Comparison of ENCODE assay signal across 8 mouse cellular contexts in the genomic region with DNA sequence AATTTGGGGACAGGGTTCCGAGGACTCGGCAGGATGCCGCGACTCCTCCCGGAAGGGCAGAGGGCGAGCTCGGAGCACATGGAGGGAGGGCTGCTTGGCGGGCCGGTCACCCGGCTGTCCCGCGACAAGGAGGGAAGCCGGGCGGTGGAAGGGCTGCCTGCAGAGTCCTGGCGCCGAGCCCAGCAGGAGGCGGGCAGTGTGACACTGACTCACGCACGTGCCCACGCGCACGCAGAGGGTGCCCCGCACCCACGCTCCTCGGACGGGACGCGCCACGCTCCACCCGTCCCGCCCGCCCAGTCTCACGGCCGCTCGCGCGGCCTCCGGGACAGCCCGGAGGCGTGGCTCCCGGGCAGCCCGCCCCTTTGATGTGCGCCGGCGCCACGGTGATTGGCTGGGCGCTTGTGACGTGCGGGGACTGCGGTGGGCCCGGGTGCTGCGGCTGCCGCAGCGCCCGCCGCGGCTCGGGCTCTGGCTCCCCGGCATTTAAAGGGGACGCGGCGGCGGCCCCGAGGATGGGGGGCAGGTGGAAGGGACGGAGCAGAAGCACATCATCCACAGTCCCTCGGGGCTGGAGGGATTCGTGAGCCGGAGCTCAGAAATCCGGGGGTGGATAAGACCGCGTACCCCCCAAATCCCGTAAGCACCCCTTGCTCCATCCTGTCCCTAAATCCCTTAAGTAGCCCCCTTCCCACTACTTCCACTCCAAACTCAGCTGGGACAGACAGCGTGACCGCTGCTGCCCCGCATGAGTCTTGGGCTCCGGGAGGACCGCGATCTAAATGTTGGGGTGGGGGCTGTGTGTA. TPM values are rescaled to one million over a fixed set of nuclear protein-coding genes. Genes with fewer than 3 reads are reported as not detected.
A peak's percentile ranks its signal among the peaks of the same experiment; 100 is the strongest.
DNase-seq lines count a peak whose midpoint lies in the region; ATAC-seq and TF ChIP-seq lines count a peak whose summit lies in the region.

TSS of gene Phospho1 (plus strand) at position 429 of the 806 bp plus-strand sequence.

- no peak within 1 kb of the TSS for H3K27ac ChIP-seq in bone marrow macrophage, adult 2 months (ENCODE audit: insufficient read depth, low read depth, low read length)
- no peak within 1 kb of the TSS for H3K27ac ChIP-seq in embryonic fibroblast, embryonic 13.5 days (ENCODE audit: insufficient read depth, low read length)
- H3K27ac ChIP-seq in heart, embryonic 10.5 days, result peak within 1 kb of the TSS; percentile 92
- no peak within 1 kb of the TSS for H3K27ac ChIP-seq in kidney, embryonic 16.5 days (ENCODE audit: low read length)
- H3K27ac ChIP-seq in liver, embryonic 12.5 days, result peak within 1 kb of the TSS; percentile 86
- H3K27ac ChIP-seq in stomach, embryonic 15.5 days, result peak within 1 kb of the TSS; percentile 48; the same call in 1 of the 2 replicates

- TF ChIP-seq POLR2A in bone marrow macrophage, adult 2 months (IDR thresholded peaks at IDR 0.05; ENCODE audit: borderline replicate concordance, low read depth, low read length), result no peak
- peak; percentile 75 for TF ChIP-seq POLR2A in embryonic fibroblast, embryonic 13.5 days (IDR thresholded peaks at IDR 0.05; ENCODE audit: low read depth, low read length)

- peaks cover 58% of the 10 kb centered on the region for H3K27me3 ChIP-seq in heart, embryonic 10.5 days (ENCODE audit: insufficient read depth, poor library complexity, severe bottlenecking)
- H3K27me3 ChIP-seq in kidney, embryonic 16.5 days (ENCODE audit: insufficient read depth, low read length), result peaks cover 41% of the 10 kb centered on the region
- H3K27me3 ChIP-seq in liver, embryonic 12.5 days (replicated peaks), result peaks cover 45% of the 10 kb centered on the region
- H3K27me3 ChIP-seq in stomach, embryonic 15.5 days (replicated peaks), result peaks cover 33% of the 10 kb centered on the region

- peak within 1 kb of the TSS; percentile 98 for H3K4me2 ChIP-seq in kidney, embryonic 16.5 days (replicated peaks; ENCODE audit: low read depth, low read length)
- peak within 1 kb of the TSS; percentile 96 for H3K4me2 ChIP-seq in liver, embryonic 12.5 days
- peak within 1 kb of the TSS; percentile 97 for H3K4me2 ChIP-seq in stomach, embryonic 15.5 days

- H3K36me3 ChIP-seq in heart, embryonic 10.5 days, result no peaks in the 10 kb centered on the region
- no peaks in the 10 kb centered on the region for H3K36me3 ChIP-seq in kidney, embryonic 16.5 days (ENCODE audit: insufficient read depth, low read length)
- H3K36me3 ChIP-seq in liver, embryonic 12.5 days, result no peaks in the 10 kb centered on the region
- no peaks in the 10 kb centered on the region for H3K36me3 ChIP-seq in stomach, embryonic 15.5 days

- peak; percentile 82 for DNase-seq in B cell, adult 2 months
- DNase-seq in heart, embryonic 10.5 days (ENCODE audit: low spot score), result peak; percentile 95
- DNase-seq in natural killer cell, adult 2 months (ENCODE audit: low spot score in 2 of 2), result peak; percentile 79 to 81

- peak within 1 kb of the TSS; percentile 77 for H3K9ac ChIP-seq in kidney, embryonic 16.5 days (replicated peaks; ENCODE audit: low read length)
- peak within 1 kb of the TSS; percentile 93 for H3K9ac ChIP-seq in liver, embryonic 12.5 days
- peak within 1 kb of the TSS; percentile 63; the same call in 1 of the 2 replicates for H3K9ac ChIP-seq in stomach, embryonic 15.5 days

- H3K4me1 ChIP-seq in bone marrow macrophage, adult 2 months (ENCODE audit: control insufficient read depth, insufficient read depth, low read length), result peaks cover 12% of the 10 kb centered on the region
- no peaks in the 10 kb centered on the region for H3K4me1 ChIP-seq in embryonic fibroblast, embryonic 13.5 days (ENCODE audit: control insufficient read depth, insufficient read depth, low read length)
- peaks cover 25% of the 10 kb centered on the region for H3K4me1 ChIP-seq in heart, embryonic 10.5 days
- peaks cover 14% of the 10 kb centered on the region for H3K4me1 ChIP-seq in kidney, embryonic 16.5 days (ENCODE audit: insufficient read depth, low read length)
- peaks cover 68% of the 10 kb centered on the region for H3K4me1 ChIP-seq in liver, embryonic 12.5 days
- H3K4me1 ChIP-seq in stomach, embryonic 15.5 days, result 0 out of 2 replicates have a peak, but pooled peaks cover 9% of the 10 kb centered on the region

- H3K9me3 ChIP-seq in heart, embryonic 10.5 days, result no peaks in the 10 kb centered on the region
- no peaks in the 10 kb centered on the region for H3K9me3 ChIP-seq in kidney, embryonic 16.5 days (ENCODE audit: low read length)
- no peaks in the 10 kb centered on the region for H3K9me3 ChIP-seq in liver, embryonic 12.5 days (replicated peaks)
- H3K9me3 ChIP-seq in stomach, embryonic 15.5 days, result no peaks in the 10 kb centered on the region

- H3K4me3 ChIP-seq in bone marrow macrophage, adult 2 months (ENCODE audit: insufficient read depth, low read length), result peak within 1 kb of the TSS; percentile 78
- H3K4me3 ChIP-seq in embryonic fibroblast, embryonic 13.5 days (ENCODE audit: insufficient read depth, low read length), result peak within 1 kb of the TSS; percentile 58
- H3K4me3 ChIP-seq in heart, embryonic 10.5 days, result peak within 1 kb of the TSS; percentile 82
- peak within 1 kb of the TSS; percentile 68 for H3K4me3 ChIP-seq in kidney, embryonic 16.5 days (ENCODE audit: low read length)
- peak within 1 kb of the TSS; percentile 74 for H3K4me3 ChIP-seq in liver, embryonic 12.5 days
- peak within 1 kb of the TSS; percentile 69 for H3K4me3 ChIP-seq in stomach, embryonic 15.5 days (replicated peaks)

- no peak for TF ChIP-seq CTCF in bone marrow macrophage, adult 2 months (IDR thresholded peaks at IDR 0.05; ENCODE audit: low read depth, low read length)
- TF ChIP-seq CTCF in embryonic fibroblast, embryonic 13.5 days (IDR thresholded peaks at IDR 0.05; ENCODE audit: borderline replicate concordance, insufficient read depth, low read length), result no peak

- peak; percentile 96 for ATAC-seq in kidney, embryonic 16.5 days (ENCODE audit: low FRiP score, low TSS enrichment)
- ATAC-seq in liver, embryonic 12.5 days, result peak; percentile 95
- ATAC-seq in stomach, embryonic 15.5 days (ENCODE audit: insufficient read depth, low FRiP score, low read depth), result peak; percentile 95

- under 1% methylated on average over 78 of the region's 78 CpGs for WGBS in heart, embryonic 10.5 days
- WGBS in kidney, embryonic 16.5 days, result under 1% methylated on average over 77 of the region's 78 CpGs
- WGBS in liver, embryonic 12.5 days (ENCODE audit: insufficient replicate concordance), result under 1% methylated on average over 78 of the region's 78 CpGs
- under 1% methylated on average over 75 of the region's 78 CpGs for WGBS in stomach, embryonic 15.5 days

RNA-seq across cellular contexts. Expression of gene Phospho1, which starts in this region (rescaled TPM):
- 7.4 and 9.4 TPM in 2 replicates for polyA plus RNA-seq in bone marrow macrophage, adult 2 months (2012; ENCODE audit: insufficient read depth, insufficient read length, missing spikeins)
- 5.5 TPM in 2 replicates for polyA plus RNA-seq in embryonic fibroblast, embryonic 13.5 days (2011; ENCODE audit: insufficient read length, low read depth, missing spikeins)
- polyA plus RNA-seq in heart, embryonic 10.5 days (2016; fragmentation: Nextera tagmentation; extraction: Ambion mirVana), result 0.31 and 0.42 TPM in 2 replicates
- polyA plus RNA-seq in kidney, embryonic 16.5 days (2015; fragmentation: Nextera tagmentation; extraction: Ambion mirVana), result not detected in 2 replicates
- 2.7 and 3.4 TPM in 2 replicates for polyA plus RNA-seq in liver, embryonic 12.5 days (2016; fragmentation: Nextera tagmentation; extraction: Ambion mirVana)
- 0.86 and 1.2 TPM in 2 replicates for polyA plus RNA-seq in stomach, embryonic 15.5 days (2015; fragmentation: Nextera tagmentation; extraction: Ambion mirVana)

Comparison
In these comparisons a context has a peak if more than half of its experiments do, and no peak if none do; other contexts are left out.
1. Peak in DNase-seq, H3K4me3 ChIP-seq and H3K27ac ChIP-seq in heart, embryonic 10.5 days; RNA of the gene not detected or under 1 TPM.
2. Peak in ATAC-seq, H3K4me3 ChIP-seq, H3K9ac ChIP-seq and H3K4me2 ChIP-seq in kidney, embryonic 16.5 days; RNA of the gene not detected or under 1 TPM.
3. H3K27ac ChIP-seq: peak in liver, embryonic 12.5 days (single experiment) and stomach, embryonic 15.5 days (single experiment); none in bone marrow macrophage, adult 2 months (single experiment), embryonic fibroblast, embryonic 13.5 days (single experiment) and kidney, embryonic 16.5 days (single experiment).
4. Peak in every context shown above with its lines, with median percentiles within 50 percentile points of each other: DNase-seq, H3K4me3 ChIP-seq, ATAC-seq, H3K4me2 ChIP-seq and H3K9ac ChIP-seq.